Mouse (Mus musculus) stomach, postnatal 0 days (tissue): Measurements from ENCODE around the gene Myo9a.

Experiments used
- CTCF ChIP-seq: IDR thresholded peaks from 2 replicates; pipeline ENCODE4 v1.5.1; 2016; ENCODE audit warnings: antibody characterized with exemption, low read depth, mild to moderate bottlenecking, moderate library complexity
- EP300 ChIP-seq: optimal IDR thresholded peaks from 2 replicates; pipeline ENCODE3; 2016; ENCODE audit warnings: antibody characterized with exemption

DNA sequence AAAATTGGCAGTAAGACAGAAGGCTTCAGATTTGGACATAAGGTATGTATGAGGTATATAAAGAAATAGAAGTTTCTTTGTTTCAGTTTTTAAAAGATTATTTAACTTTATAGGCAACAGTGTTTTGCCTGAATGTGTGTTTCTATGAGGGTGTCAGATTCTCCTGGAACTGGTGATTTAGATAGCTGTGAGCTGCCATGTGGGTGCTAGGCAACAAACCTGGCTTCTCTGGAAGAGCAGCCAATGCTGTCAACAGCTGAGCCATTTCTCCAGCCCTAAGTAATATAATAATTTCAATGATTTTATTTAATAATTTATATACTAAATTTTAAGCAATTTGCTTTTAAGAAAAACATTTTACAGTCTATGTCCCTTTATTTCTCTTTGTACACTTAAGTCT is 133.9 kb downstream of the Myo9a start:
- TF ChIP-seq CTCF = no peak
- TF ChIP-seq EP300 = no peak
